Mouse (Mus musculus): ENCODE results near the gene Olfr1253. TPM values are rescaled to one million over a fixed set of nuclear protein-coding genes. Genes with fewer than 3 reads are reported as not detected.

Olfr1253 gene
- total RNA-seq (2023) = not detected

GRCm38 (mm10) chr2:89756990-89757389 lies at the start of gene Olfr1253:
Gene Olfr1253, minus strand, starts transcription at chr2:89757090.

DNA sequence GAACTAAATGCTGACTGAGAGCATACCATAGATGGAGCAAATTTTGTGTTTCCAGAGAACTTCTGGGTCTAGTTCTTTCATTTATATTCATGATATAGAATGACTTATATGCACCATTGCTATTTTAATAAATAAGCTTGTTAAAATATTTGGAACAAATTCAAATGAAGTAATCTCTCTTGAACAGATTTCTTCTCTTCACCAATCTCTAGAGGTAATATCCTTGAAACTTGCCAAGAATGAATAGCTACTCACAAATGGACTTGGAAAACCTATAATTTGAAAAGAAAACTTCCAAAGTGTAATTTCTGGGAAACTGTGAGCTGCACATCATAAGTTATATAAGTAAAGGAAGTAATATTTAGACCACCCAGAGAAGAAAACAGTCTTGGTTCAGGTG lies 36.6 kb upstream of the Olfr1253 start, which contains the start of gene Olfr1254:
Gene Olfr1254 (minus strand): TSS at position 101 of the 400 bp plus-strand sequence.

GRCm38 (mm10) chr2:89724912-89725311 lies 32.0 kb downstream of the Olfr1253 start, which contains the start of gene Olfr1252:
Gene Olfr1252, minus strand, starts transcription at chr2:89725012.

Other genes starting within 250 kb of the Olfr1253 start
- gene Olfr1243, start 225.6 kb downstream of the Olfr1253 start, total RNA-seq (2023) = not detected
- gene Olfr1245, start 178.6 kb downstream of the Olfr1253 start, total RNA-seq (2023) = not detected
- not detected for gene Olfr1246, start 163.9 kb downstream of the Olfr1253 start, total RNA-seq (2023)
- gene Olfr1247, start 143.0 kb downstream of the Olfr1253 start, total RNA-seq (2023) = not detected
- not detected for gene Olfr1248, start 138.8 kb downstream of the Olfr1253 start, total RNA-seq (2023)
- gene Olfr1249, start 122.1 kb downstream of the Olfr1253 start, total RNA-seq (2023) = not detected
- not detected for gene Olfr1250, start 95.6 kb downstream of the Olfr1253 start, total RNA-seq (2023)
- gene Olfr1251, start 85.2 kb downstream of the Olfr1253 start, total RNA-seq (2023) = not detected
- gene Olfr1252, start 32.1 kb downstream of the Olfr1253 start, total RNA-seq (2023) = not detected
- gene Olfr1254, start 36.5 kb upstream of the Olfr1253 start, total RNA-seq (2023) = not detected
- not detected for gene Olfr1255, start 55.0 kb upstream of the Olfr1253 start, total RNA-seq (2023)
- not detected for gene Olfr1256, start 84.5 kb upstream of the Olfr1253 start, total RNA-seq (2023)
- gene Olfr48, start 91.1 kb upstream of the Olfr1253 start, total RNA-seq (2023) = not detected
- gene Olfr1257, start 121.3 kb upstream of the Olfr1253 start, total RNA-seq (2023) = not detected
- gene Olfr1258, start 170.2 kb upstream of the Olfr1253 start, total RNA-seq (2023) = not detected
- gene Olfr1259, start 191.6 kb upstream of the Olfr1253 start, total RNA-seq (2023) = not detected
- not detected for gene Olfr1260, start 217.2 kb upstream of the Olfr1253 start, total RNA-seq (2023)
- not detected for gene Olfr1261, start 234.1 kb upstream of the Olfr1253 start, total RNA-seq (2023)
- not detected for gene Olfr1262, start 243.1 kb upstream of the Olfr1253 start, total RNA-seq (2023)

All from CD4-positive naive resting alpha-beta T cell, adult 57 days (primary cell).